Mouse (Mus musculus): ENCODE measurements around the gene Rbpj. TPM values are rescaled to one million over a fixed set of nuclear protein-coding genes. Genes with fewer than 3 reads are reported as not detected.

Gene Rbpj
- polyA plus RNA-seq, 1 experiment from 2014 or later = 54.7 TPM

DNA sequence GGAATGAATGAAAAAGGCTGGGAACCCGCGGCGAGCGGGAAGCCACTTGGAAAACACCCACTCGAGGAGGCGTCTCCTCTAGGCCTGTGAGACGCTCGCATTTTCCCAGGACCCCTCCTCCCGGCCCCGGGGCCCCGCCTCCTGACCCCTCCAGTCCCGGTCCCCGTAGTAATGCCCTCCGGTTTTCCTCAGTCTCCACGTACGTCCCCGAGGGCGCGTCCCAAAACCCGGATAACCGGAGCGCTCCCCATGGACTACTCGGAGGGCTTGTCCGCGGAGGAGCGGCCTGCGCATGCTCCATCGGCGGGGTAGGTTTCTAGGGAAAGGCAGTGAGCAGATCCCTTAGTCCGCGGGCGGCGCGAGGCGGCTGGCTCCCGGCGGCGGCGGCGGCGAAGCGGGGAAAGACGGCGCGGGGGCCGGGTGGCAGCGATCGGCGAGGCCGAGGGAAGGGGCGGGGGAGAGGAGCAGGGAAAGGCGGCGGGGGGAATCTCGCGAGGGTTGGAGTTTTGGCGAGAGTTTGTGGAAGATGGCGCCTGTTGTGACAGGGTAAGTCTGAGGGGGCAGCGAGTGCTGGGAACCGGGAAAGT, 124.3 kb downstream of the Rbpj start:
- peak overlapping the region; percentile 96 for H3K4me2 ChIP-seq (ENCODE audit: low read depth, severe bottlenecking)
- ATAC-seq (ENCODE audit: insufficient number of reproducible peaks, low FRiP score, low TSS enrichment, low read depth) (peak; percentile 90), DNase-seq (ENCODE audit: low spot score) (peak; percentile 98)
- 1% methylated on average over 59 of the region's 59 CpGs for WGBS
- peak overlapping the region; percentile 91 for H3K4me3 ChIP-seq (ENCODE audit: low read depth, low read length)
- H3K9me3 ChIP-seq (ENCODE audit: control insufficient read depth, low read length) = no peaks in the 10 kb centered on the region
- peaks cover 7% of the 10 kb centered on the region for H3K4me1 ChIP-seq (ENCODE audit: control insufficient read depth, insufficient read depth, low read length)
- no peaks in the 10 kb centered on the region for H3K36me3 ChIP-seq (ENCODE audit: control insufficient read depth, insufficient read depth, low read length)
- H3K9ac ChIP-seq (ENCODE audit: low read length) = peak overlapping the region; percentile 98
- H3K27ac ChIP-seq (replicated peaks; ENCODE audit: low read depth, low read length) = peak overlapping the region; percentile 88
- no peaks in the 10 kb centered on the region for H3K27me3 ChIP-seq (ENCODE audit: control insufficient read depth, insufficient read depth, low read length)

DNA sequence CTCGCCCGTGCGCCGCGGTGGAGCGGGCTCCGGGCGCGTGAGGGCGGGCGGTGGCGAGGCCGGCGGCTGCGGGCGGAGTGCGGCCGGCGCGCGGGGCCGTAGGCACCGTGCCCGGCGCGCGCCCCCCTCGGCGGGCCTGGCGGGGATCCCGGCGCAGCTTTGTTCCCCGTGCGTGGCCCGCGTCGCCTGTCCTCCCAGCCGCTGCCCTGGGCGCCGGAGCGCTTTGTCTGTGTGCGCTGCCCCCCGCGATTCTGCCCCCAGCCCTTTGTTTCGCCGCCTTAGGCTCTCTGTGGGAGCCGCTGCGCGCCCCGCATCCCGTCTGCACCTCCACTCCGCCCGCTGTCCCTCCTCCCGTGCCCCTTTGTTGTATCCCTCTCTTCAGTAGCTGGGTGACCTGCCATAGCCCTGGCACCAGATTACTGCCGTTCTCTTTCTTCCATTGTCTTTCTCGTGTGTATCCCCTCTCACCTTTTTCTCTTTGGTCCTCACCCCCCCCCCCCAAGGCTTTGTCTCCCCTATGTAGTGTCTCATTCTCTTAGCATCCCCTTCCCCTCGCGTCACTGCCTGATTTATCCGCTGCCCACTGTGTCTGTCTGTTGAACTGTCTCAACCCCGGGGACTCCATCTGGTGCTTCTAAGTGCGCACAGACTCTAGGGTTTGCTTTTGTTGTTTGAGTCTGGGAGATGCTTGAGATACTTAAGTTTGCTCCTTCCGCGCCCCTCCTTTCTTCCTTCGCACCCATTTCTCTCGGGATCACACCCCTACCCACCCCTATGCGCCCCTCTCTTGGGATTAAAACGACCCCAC, 125.1 kb downstream of the Rbpj start:
- H3K4me2 ChIP-seq (ENCODE audit: low read depth, severe bottlenecking) = peak overlapping the region; percentile 49
- WGBS = 0% methylated on average over 38 of the region's 67 CpGs
- H3K9me3 ChIP-seq (ENCODE audit: control insufficient read depth, low read length) = no peaks in the 10 kb centered on the region
- peak overlapping the region; percentile 98 for H3K9ac ChIP-seq (ENCODE audit: low read length)
- peak overlapping the region; percentile 88 for H3K27ac ChIP-seq (replicated peaks; ENCODE audit: low read depth, low read length)
- peaks cover 7% of the 10 kb centered on the region for H3K4me1 ChIP-seq (ENCODE audit: control insufficient read depth, insufficient read depth, low read length)
- ATAC-seq (ENCODE audit: insufficient number of reproducible peaks, low FRiP score, low TSS enrichment, low read depth) (no peak), DNase-seq (ENCODE audit: low spot score) (peak; percentile 63)
- peak overlapping the region; percentile 91 for H3K4me3 ChIP-seq (ENCODE audit: low read depth, low read length)
- H3K36me3 ChIP-seq (ENCODE audit: control insufficient read depth, insufficient read depth, low read length) = no peaks in the 10 kb centered on the region
- H3K27me3 ChIP-seq (ENCODE audit: control insufficient read depth, insufficient read depth, low read length) = no peaks in the 10 kb centered on the region

DNA sequence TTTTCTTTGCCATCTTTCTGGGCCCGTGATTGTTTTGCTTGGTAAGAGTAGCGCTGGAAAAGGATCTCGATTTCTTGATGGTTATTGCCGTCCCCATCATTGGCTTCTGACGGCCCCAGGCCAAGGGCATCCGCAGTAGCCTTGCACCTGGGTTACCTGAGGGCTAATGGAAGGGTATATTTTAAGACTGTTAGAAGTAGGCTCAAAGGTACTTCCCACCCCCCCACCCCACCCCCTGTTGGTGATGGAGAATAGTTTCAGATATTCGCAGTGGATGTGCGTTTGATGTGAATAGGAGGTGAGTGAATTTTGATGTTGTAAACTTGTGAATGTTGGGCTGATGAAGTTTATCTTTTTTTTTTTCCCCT, 125.7 kb downstream of the Rbpj start:
- ATAC-seq (ENCODE audit: insufficient number of reproducible peaks, low FRiP score, low TSS enrichment, low read depth) = no peak
- Histone ChIP-seq H3K36me3 (ENCODE audit: control insufficient read depth, insufficient read depth, low read length) (no peaks in the 10 kb centered on the region), H3K4me1 (ENCODE audit: control insufficient read depth, insufficient read depth, low read length) (peaks cover 7% of the 10 kb centered on the region), H3K9ac (ENCODE audit: low read length) (peak overlapping the region; percentile 98), H3K9me3 (ENCODE audit: control insufficient read depth, low read length) (no peaks in the 10 kb centered on the region), H3K4me3 (ENCODE audit: low read depth, low read length) (peak overlapping the region; percentile 91), H3K4me2 (ENCODE audit: low read depth, severe bottlenecking) (peak overlapping the region; percentile 49), H3K27ac (replicated peaks; ENCODE audit: low read depth, low read length) (no peak overlapping the region), H3K27me3 (ENCODE audit: control insufficient read depth, insufficient read depth, low read length) (no peaks in the 10 kb centered on the region)
- peak; percentile 51 for DNase-seq (ENCODE audit: low spot score)
- under 1% methylated on average over 8 of the region's 8 CpGs for WGBS

DNA sequence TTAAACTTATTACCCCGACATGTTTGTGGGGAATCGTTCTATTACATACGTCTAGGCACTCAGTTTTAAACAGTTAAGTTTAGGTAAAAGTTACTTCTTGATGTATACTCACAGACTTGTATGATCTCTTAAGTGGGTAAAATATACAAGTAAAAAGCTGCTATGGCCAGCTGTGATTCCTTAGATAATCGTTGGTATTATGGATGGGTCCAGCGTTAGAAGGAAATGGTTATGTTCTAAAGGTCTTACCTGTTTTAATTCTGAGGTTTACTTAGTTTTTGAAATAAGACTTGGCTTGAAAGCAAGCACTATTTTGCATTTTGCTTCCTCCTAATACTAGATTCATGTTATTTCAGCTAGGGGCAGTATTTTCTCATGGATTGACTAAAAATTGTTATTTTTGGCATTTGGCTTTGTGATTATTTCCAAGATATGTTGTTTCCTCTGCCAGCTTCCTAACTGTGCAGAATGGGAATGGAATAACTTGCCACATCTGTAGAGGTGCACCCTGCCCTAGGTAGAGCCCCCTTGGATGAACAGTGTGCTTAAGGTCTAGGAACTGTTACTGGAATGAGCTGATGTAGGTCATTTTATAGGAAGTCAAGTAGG, 127.2 kb downstream of the Rbpj start:
- Histone ChIP-seq H3K4me3 (ENCODE audit: low read depth, low read length) (no peak overlapping the region), H3K27ac (replicated peaks; ENCODE audit: low read depth, low read length) (no peak overlapping the region), H3K4me1 (ENCODE audit: control insufficient read depth, insufficient read depth, low read length) (peaks cover 7% of the 10 kb centered on the region), H3K36me3 (ENCODE audit: control insufficient read depth, insufficient read depth, low read length) (no peaks in the 10 kb centered on the region), H3K4me2 (ENCODE audit: low read depth, severe bottlenecking) (no peak overlapping the region), H3K27me3 (ENCODE audit: control insufficient read depth, insufficient read depth, low read length) (no peaks in the 10 kb centered on the region), H3K9ac (ENCODE audit: low read length) (no peak overlapping the region), H3K9me3 (ENCODE audit: control insufficient read depth, low read length) (no peaks in the 10 kb centered on the region)
- WGBS = 85% methylated on average over 5 of the region's 5 CpGs
- DNase-seq (ENCODE audit: low spot score) (no peak), ATAC-seq (ENCODE audit: insufficient number of reproducible peaks, low FRiP score, low TSS enrichment, low read depth) (no peak)

DNA sequence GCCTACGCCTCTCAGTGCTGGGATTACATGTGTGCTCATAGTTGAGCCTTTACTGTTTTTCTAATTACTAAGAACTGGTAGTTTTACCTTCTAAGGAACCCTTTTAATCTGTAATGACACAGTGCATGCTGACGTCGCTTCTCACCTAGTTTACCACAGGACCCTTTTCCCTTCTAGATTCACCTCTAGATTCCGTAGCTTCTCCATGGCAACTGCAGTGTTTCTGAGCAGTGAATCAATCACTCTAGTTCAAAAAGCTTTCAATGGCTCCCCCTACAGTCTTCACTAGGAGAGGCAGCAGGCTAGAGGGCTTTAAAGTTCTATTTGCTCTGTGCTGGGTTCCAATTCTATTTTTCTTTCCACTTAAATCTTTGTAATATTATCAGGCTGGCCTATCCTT, 128.3 kb downstream of the Rbpj start:
- Histone ChIP-seq H3K9me3 (ENCODE audit: control insufficient read depth, low read length) (no peaks in the 10 kb centered on the region), H3K9ac (ENCODE audit: low read length) (no peak overlapping the region), H3K4me2 (ENCODE audit: low read depth, severe bottlenecking) (no peak overlapping the region), H3K4me1 (ENCODE audit: control insufficient read depth, insufficient read depth, low read length) (peaks cover 7% of the 10 kb centered on the region), H3K36me3 (ENCODE audit: control insufficient read depth, insufficient read depth, low read length) (no peaks in the 10 kb centered on the region), H3K4me3 (ENCODE audit: low read depth, low read length) (no peak overlapping the region), H3K27me3 (ENCODE audit: control insufficient read depth, insufficient read depth, low read length) (no peaks in the 10 kb centered on the region), H3K27ac (replicated peaks; ENCODE audit: low read depth, low read length) (no peak overlapping the region)
- WGBS = 32% methylated on average over 4 of the region's 4 CpGs
- no peak for ATAC-seq (ENCODE audit: insufficient number of reproducible peaks, low FRiP score, low TSS enrichment, low read depth)
- peak; percentile 41 for DNase-seq (ENCODE audit: low spot score)

DNA sequence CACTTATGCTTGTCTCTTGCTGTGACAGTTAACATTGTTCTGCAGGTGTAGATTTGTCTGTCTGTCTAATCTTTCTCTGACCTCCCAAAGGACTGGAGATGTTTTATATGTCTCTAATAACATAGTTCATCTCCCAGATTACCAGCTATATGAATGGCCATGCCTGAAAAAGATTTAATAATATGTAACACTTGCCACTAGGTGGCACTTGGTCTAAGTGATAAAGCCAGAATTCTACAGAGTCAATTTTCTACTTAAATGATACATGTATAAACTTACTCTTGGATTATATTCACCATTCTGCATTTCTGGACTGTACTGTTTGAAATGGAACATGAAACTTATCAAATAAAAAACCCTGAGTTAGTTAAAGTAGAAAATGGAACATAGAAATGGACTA, 132.6 kb downstream of the Rbpj start:
- H3K4me3 ChIP-seq (ENCODE audit: low read depth, low read length) = no peak overlapping the region
- DNase-seq (ENCODE audit: low spot score) (no peak), ATAC-seq (ENCODE audit: insufficient number of reproducible peaks, low FRiP score, low TSS enrichment, low read depth) (no peak)

DNA sequence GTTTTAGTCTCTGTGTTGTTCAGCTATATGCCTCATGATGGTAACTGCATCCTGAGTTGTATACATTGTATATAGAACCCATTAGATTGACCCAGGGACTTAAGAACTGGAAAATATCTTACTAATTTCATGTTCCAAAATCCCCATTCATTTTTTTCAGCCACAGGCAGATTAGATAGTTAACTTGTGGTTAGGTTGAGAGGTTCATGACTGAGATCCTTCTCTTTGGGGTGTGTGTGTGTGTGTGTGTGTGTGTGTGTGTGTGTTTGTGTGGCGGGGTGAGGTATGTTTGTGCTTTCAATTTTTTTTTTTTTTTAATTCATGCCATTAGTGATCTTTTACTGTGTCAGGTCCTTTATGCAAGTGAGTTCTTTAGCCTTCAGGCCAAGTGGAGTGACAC, 133.2 kb downstream of the Rbpj start:
- Histone ChIP-seq H3K9ac (ENCODE audit: low read length) (no peak overlapping the region), H3K27ac (replicated peaks; ENCODE audit: low read depth, low read length) (no peak overlapping the region), H3K4me2 (ENCODE audit: low read depth, severe bottlenecking) (no peak overlapping the region), H3K36me3 (ENCODE audit: control insufficient read depth, insufficient read depth, low read length) (no peaks in the 10 kb centered on the region), H3K27me3 (ENCODE audit: control insufficient read depth, insufficient read depth, low read length) (no peaks in the 10 kb centered on the region), H3K4me1 (ENCODE audit: control insufficient read depth, insufficient read depth, low read length) (peaks cover under 1% of the 10 kb centered on the region; the same call in 1 of the 2 replicates), H3K4me3 (ENCODE audit: low read depth, low read length) (no peak overlapping the region), H3K9me3 (ENCODE audit: control insufficient read depth, low read length) (no peaks in the 10 kb centered on the region)
- DNase-seq (ENCODE audit: low spot score) (no peak), ATAC-seq (ENCODE audit: insufficient number of reproducible peaks, low FRiP score, low TSS enrichment, low read depth) (no peak)
- 93% methylated on average over 1 of the region's 1 CpGs for WGBS

More for the DNA sequence above, 132.6 kb downstream of the Rbpj start:
- H3K27ac ChIP-seq (replicated peaks; ENCODE audit: low read depth, low read length) = no peak overlapping the region
- H3K4me1 ChIP-seq (ENCODE audit: control insufficient read depth, insufficient read depth, low read length) = peaks cover 2% of the 10 kb centered on the region; the same call in 1 of the 2 replicates
- H3K4me2 ChIP-seq (ENCODE audit: low read depth, severe bottlenecking) = no peak overlapping the region
- H3K27me3 ChIP-seq (ENCODE audit: control insufficient read depth, insufficient read depth, low read length) = no peaks in the 10 kb centered on the region
- H3K36me3 ChIP-seq (ENCODE audit: control insufficient read depth, insufficient read depth, low read length) = no peaks in the 10 kb centered on the region
- no peak overlapping the region for H3K9ac ChIP-seq (ENCODE audit: low read length)
- H3K9me3 ChIP-seq (ENCODE audit: control insufficient read depth, low read length) = no peaks in the 10 kb centered on the region

DNA sequence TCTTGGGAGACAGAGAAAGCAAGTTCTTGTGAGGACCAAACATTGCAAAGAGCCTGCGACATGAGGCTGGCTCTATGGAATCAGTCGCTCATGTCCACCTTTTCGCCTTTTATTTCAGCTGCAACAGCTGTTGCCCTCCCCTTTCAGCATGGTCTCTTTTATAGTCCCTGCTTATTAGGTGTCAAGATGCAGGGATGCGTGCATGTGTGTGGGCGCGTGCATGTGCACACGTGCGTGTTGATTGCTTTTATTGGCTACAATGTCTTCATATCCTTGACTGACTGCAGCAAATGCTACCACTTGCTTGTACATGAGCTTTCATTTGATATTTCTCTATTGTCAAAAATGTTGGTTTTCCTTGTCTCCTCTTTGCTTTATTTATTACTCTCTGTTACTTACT, 136.2 kb downstream of the Rbpj start:
- H3K4me2 ChIP-seq (ENCODE audit: low read depth, severe bottlenecking) = no peak overlapping the region
- H3K27ac ChIP-seq (replicated peaks; ENCODE audit: low read depth, low read length) = no peak overlapping the region
- 66% methylated on average over 8 of the region's 8 CpGs for WGBS
- H3K27me3 ChIP-seq (ENCODE audit: control insufficient read depth, insufficient read depth, low read length) = no peaks in the 10 kb centered on the region
- H3K4me1 ChIP-seq (ENCODE audit: control insufficient read depth, insufficient read depth, low read length) = no peaks in the 10 kb centered on the region
- H3K4me3 ChIP-seq (ENCODE audit: low read depth, low read length) = no peak overlapping the region
- H3K36me3 ChIP-seq (ENCODE audit: control insufficient read depth, insufficient read depth, low read length) = no peaks in the 10 kb centered on the region
- no peaks in the 10 kb centered on the region for H3K9me3 ChIP-seq (ENCODE audit: control insufficient read depth, low read length)
- ATAC-seq (ENCODE audit: insufficient number of reproducible peaks, low FRiP score, low TSS enrichment, low read depth) (0 out of 2 replicates have a peak, but pooled peaks have one; percentile 26), DNase-seq (ENCODE audit: low spot score) (no peak)
- H3K9ac ChIP-seq (ENCODE audit: low read length) = no peak overlapping the region
